Mouse (Mus musculus): ENCODE results near the gene Fbxw8.

The Fbxw8 gene

GRCm38 (mm10) chr5:118039241-118039668 is 116.0 kb downstream of the Fbxw8 start:
- peak in 1 of 2 experiments; percentile 34 for DNase-seq

GRCm38 (mm10) chr5:118037798-118038484 is 117.3 kb downstream of the Fbxw8 start:
- peak; percentile 71 to 76 for DNase-seq

DNA sequence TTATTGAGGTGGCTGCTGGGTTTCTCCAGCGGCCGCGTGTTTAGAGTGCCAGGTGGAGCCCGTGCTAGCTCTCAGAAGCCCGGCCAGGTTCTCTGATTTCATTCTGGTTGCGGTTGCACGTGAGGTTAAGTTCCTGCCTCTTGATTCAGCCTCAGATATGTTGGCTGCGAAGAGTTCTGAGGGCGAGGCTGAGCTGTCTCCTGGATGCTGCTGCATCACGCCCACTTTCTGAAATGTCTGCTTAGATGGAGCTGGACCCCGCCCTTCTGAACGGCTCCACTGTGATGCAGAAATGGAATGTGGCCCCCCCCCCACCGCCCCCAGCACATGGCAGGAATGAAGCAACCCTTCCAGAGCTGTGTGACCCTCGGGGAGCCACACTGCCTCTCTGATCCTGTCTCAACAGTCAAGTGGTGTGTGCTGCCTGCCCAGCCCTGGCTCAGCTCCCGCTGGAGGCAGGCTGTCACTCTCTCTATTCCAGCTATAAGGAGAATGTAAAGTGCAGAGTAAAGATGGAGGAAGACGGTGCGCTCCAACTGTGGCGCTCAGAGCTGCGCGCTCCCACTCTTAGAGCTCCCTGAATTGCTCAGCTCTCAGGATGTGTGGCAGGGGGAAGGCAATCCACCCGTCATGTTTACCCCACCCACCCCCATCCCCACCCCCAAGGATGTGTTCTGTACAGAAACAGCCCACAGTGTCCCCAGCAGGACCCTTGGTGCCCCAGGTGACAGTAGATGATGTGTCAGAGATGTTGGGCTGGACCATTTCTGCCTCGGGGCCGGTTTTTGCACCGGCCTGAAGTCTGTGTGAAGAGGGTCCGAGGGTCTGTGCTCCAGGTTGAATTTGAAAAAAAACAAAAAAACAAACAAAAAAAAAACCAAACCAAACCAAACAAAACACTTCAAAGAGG is 118.1 kb downstream of the Fbxw8 start:
- peak in 1 of 2 experiments; percentile 39 for DNase-seq

GRCm38 (mm10) chr5:118035786-118036185 is 119.5 kb downstream of the Fbxw8 start:
- DNase-seq = peak in 1 of 2 experiments; percentile 20

GRCm38 (mm10) chr5:118034632-118035031 is 120.6 kb downstream of the Fbxw8 start:
- no peak for DNase-seq

DNA sequence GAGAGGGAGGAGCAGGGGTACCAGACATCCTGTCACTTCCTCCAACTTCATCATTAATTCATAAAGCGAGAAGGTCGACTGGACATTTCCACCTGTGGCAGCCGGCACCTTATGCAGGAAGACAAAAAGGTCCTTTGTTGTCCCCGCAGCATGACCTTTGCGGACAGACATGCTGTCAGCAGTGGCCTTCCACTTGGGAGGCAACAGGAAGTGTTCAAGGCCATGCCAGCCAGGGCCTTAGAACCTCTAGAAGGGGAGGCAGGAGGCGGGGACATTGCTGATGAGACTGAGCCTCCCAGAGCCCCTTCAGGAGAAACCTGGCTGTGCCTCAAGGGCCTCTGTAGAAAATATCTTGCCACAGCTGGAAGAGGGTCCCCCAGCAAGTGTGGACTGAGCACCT is 121.5 kb downstream of the Fbxw8 start:
- DNase-seq = no peak

DNA sequence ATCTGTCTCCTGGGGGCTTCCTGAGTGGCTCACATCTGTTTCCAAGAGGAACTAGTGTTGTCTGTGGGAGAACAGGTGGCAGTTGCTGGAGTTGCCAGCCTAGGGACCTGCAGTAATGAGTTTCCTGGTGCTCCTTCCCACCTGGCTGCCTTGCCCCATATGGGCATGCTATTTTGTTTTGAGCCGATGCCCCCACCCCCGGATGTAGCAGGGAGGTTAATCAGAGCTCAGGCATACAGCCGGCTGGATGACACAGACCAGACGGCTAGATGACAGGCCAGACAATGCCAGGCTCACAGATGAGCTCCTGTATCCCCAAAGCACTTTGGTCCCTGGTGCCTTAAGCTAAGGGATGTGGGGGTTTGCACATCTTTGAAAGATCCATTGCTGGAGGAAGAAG is 121.9 kb downstream of the Fbxw8 start:
- peak in 1 of 2 experiments; percentile 13 for DNase-seq

DNA sequence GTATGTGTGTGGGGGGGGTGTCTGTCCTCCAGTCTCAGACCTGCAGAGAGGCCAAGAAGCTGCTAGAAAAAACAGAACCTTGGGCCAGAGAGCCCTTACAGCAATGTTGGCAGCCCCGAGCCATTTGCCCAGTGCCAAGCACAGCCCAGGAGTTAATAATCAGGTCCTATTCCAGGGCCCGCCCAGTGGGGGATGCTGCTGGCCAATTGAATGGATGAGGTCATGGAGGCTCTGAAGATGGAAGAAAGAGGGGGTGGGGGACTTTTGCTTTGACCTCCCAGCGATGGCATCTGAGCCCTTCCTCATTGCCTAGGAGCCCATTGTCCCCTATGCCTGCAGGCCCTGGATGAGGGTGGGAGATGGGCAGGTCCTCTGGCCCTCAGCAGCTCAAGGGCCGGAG is 123.8 kb downstream of the Fbxw8 start:
- DNase-seq = peak; percentile 38 to 59

- DNase-seq = no peak
Measured at GRCm38 (mm10) chr5:118031059-118031458, 124.2 kb downstream of the Fbxw8 start.

DNA sequence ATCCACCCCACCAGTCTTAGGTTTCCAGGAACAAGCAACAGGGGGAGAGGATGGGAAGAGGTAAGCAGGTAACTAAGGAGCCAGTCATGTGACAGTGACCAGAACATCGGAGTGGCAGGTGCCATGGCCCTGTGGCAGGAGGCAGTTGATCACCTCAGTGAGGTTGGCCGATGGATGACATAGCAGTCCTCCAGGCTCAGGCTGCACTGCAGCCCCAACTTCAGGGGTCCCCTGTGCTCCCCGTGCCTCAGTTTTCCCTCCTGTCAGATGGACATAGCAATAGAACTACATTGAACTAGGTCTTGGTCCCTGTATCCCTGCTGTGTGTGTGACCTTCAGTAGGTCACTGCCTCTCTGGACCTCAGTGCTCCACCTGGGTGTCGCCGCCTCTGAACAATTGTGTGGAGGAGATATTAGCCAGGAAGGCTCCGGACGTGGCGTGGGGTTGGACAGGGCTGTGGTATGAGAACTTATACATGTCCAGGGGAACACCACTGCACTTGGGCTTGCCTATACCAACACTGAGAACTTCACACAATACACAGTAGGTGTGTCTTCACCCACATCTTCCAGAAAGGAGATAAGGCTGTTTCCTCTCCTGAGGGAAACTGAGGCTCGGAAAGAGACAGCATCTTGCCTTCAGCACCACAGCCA is 125.1 kb downstream of the Fbxw8 start:
- DNase-seq = no peak

DNA sequence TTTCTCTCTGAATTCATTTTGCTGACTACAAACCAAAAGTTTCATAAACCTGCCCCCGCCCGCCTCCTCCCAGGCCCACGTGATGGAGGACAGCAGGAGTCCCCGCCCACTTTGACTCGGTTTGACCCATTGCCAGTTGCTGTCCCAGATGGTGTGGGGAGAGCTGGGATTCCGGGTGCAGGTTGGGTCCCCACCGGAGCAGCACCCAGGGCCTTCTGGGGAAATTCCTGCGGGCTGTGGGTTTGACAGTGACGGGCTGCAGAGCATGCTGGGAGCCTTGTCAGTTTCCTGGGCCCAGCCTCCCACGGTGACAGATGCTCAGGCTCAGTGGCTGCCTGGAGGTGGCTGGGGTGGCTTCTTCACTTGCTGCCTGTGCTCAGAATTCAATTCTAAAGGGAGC is 125.8 kb downstream of the Fbxw8 start:
- DNase-seq = peak in 1 of 2 experiments; percentile 27

DNA sequence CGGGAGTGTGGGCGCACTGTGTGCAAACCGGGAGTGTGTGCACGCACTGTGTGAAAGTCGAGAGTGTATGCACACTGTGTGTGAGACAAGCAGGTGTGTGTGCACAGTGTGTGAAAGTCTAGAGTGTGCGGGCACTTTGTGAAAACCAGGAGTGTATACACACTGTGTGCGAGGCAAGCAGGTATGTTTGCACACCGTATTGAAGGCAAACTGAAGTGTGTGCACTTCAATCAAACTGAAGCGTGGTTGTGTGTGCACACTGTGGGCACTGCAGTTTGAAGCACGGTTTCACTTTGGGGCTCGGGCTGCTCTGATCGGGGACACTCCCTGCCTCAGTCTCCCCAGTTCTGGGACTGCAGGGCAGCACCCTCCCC is 126.2 kb downstream of the Fbxw8 start:
- DNase-seq = no peak

- DNase-seq = peak in 1 of 2 experiments; percentile 36
Measured at GRCm38 (mm10) chr5:118028191-118029034, 126.9 kb downstream of the Fbxw8 start.

- DNase-seq = peak; percentile 56 to 65
Measured at GRCm38 (mm10) chr5:118027698-118028190, 127.5 kb downstream of the Fbxw8 start, which contains the start of gene Tesc. TSS of gene Tesc (plus strand) at chr5:118027743.

- peak in 1 of 2 experiments; percentile 40 for DNase-seq
Measured at GRCm38 (mm10) chr5:118027101-118027697, 128.1 kb downstream of the Fbxw8 start.

GRCm38 (mm10) chr5:118026343-118026742 is 128.9 kb downstream of the Fbxw8 start:
- no peak for DNase-seq

DNA sequence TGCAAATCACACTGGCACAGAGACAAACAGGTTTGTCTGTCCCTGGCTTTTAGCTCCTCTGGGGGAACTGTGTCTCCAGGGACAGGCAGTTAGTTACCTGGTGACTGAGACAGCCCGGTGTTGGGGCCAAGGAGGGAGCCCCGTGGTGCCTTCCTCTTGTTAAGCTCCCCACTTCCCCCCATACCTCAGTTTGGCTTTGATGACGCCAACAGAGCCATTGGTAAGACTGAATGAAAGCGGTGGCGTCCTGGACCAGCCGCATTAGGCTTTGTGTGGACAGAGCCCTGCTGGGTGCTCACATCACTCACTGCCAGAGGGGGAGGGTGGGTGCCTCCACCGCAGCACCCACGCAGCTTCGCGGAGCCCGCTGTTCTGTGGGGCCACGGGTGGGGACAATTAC is 129.4 kb downstream of the Fbxw8 start:
- peak in 1 of 2 experiments; percentile 16 for DNase-seq

DNA sequence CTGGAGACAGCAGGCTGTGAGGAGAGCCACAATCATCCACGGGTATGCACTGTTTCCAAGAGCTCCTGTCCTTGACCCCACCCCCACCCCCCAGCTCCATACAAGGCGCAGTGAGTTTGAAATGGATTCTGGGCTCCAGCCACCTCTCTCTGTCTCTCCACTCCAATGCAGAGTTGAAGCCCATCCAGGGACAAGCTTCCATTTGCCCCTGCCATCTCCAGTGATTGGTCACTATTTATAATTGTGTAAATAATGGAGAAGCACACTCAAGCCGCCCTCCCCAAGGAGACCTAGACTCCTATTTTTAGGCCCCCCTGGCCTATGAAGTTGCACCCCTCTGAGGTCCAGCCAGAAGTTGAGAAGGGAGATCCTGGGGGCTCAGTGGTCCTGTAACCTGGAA is 132.2 kb downstream of the Fbxw8 start:
- no peak for DNase-seq

- peak in 1 of 2 experiments; percentile 3 for DNase-seq
Measured at GRCm38 (mm10) chr5:118019905-118020304, 135.4 kb downstream of the Fbxw8 start.

GRCm38 (mm10) chr5:118017527-118017926 is 137.7 kb downstream of the Fbxw8 start:
- no peak for DNase-seq

GRCm38 (mm10) chr5:118015669-118016068 is 139.6 kb downstream of the Fbxw8 start:
- no peak for DNase-seq

- peak; percentile 66 to 84 for DNase-seq
Measured at GRCm38 (mm10) chr5:118015028-118015427, 140.2 kb downstream of the Fbxw8 start.
